Mouse (Mus musculus) left cerebral cortex, postnatal 36 days (tissue): ENCODE measurements around the gene Rpl32. TPM values are rescaled to one million over a fixed set of nuclear protein-coding genes. Genes with fewer than 3 reads are reported as not detected.

ENCODE experiments used
- DNase-seq, 2 experiments: peaks; one replicate each; pipeline ENCODE4 v3.0.0; 2021 to 2022; ENCODE audit warnings: low spot score in 2 of 2, mixed read lengths in 1 of 2
- intact Hi-C: fragments of 180-260 bp; cut with DNase I; formaldehyde crosslinking; loops from one replicate; pipeline ENCODE4 v1.15.1; 2025
- total RNA-seq, 2 experiments: library from RNA; stranded (reverse); gene quantifications; 2 replicates each; pipeline ENCODE4 v1.2.3; 2021

The Rpl32 gene
- total RNA-seq, 2 experiments from 2014 or later, result 444 to 498 TPM

DNA sequence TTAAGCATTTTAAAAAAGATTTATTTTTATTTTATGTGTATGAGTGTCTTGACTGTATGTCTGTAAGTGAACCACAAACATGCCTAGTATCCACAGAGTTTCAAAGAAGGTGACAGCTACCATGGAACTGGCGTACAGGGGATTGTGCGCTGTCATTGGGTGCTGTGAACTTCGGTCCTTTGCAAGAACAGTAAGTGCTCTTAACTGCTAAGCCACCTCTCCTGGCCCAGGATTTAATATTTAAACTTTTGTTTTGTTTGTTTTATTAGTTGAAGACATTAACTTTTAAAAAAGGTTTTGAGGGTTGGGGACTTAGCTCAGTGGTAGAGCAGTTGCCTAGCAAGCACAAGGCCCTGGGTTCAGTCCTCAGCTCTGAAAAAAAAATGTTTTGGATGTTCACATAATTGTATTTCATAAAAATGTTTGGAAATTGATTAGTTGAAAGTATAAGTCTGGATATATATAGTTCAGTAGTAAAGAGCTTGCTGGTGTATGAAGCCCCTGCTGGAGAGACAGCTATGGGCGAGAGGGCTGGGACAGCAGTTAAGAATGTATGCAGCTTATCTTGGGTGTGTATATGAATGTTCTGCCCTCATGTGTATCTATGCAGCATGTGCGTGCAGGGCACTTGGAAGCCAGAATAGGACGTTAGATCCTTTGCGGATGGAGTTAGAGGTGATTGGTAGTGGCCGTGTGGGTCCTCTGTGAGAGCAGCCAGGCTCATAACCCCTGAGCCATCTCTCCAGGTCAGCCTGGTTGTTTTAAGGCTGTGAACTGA is 12.9 kb upstream of the Rpl32 start:
- no peak for DNase-seq
- intact Hi-C loops, result no loop called here

GRCm38 (mm10) chr6:115818129-115818528 is 9.6 kb upstream of the Rpl32 start:
- intact Hi-C loops, result no loop called here
- no peak for DNase-seq

- DNase-seq, result no peak
- intact Hi-C loops, result no loop called here
Measured at GRCm38 (mm10) chr6:115815041-115815440, 6.5 kb upstream of the Rpl32 start.

DNA sequence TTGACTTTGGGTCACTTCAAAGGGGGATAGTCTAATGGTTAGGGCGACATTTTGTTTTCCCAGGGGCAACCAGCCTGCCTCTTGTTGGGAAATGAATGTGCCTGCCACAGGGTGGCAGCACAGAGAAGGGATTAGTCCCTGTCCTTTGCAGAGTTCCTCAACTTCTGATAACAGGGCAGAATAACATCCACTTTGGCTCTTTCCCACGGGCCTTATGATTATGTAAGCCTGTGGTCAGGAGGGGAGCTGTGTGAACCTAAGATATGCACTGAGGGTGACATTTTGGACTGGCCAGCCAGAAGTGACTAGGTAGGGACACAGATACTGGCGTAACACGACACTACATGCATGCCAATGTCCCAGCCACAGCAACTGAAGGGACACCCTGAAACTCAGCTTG is 5.6 kb upstream of the Rpl32 start:
- DNase-seq, result peak; percentile 31 to 47
- intact Hi-C loops, result no loop called here

DNA sequence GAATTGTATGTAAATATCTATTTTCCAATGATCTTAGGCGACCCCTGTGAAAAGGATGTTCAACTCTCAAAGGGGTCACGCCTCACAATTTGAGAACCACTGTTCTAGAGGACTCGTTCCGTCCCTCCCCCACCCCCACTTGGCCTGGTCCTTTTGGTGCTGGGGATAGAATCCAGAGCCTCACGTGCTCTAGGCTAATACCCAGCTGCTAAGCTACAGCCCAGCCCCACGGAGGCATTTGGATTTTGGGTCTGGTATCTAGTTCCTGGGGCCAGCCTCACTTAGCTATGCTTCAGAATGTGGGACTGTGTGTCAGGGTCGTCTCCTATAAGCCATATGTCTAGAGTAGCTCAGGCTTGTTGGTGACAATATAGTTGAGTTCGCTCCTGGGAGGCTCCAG is 3.1 kb upstream of the Rpl32 start:
- intact Hi-C loops, result no loop called here
- no peak for DNase-seq

GRCm38 (mm10) chr6:115808196-115808487 is 405 bp downstream of the Rpl32 start:
- DNase-seq, result no peak
- intact Hi-C loops, result loop anchor here (5.0 kb wide), 1 partner anchor 131 kb away; the partner anchor contains the start of gene Raf1

DNA sequence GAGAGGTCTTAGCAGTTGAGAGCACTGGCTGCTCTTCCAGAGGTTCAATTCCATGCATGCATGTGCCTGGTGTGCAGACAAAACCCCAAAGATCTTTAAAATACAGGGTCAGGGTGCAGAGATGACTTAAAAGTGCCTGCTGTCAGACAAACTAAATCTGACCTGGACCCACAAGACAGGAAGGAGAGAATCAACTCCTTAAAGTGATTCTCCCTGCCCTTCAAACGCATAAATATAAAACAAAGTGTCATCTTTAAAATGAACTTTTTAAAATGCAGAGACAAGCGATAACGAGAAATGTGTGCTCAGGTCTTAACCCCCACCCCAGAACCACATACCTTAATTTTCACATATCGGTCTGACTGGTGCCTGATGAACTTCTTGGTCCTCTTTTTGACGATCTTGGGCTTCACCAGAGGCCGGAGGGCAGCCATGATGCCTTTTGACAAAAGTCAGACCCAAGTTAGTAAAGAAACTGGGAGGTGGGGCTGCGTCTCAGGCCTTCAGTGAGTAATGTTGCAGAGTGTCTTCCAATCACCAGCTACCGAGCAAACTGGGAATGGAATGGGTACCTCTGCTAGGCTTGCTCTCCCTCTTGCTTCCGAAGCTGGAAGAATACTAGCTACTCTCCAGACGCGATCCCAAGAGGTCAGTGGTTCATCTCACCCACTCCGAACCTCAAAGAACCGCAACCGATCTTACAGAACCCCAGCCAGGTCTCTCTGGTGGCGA is 917 bp downstream of the Rpl32 start:
- intact Hi-C loops, result loop anchor here (5.0 kb wide), 1 partner anchor 130 kb away; the partner anchor contains the start of gene Raf1

DNA sequence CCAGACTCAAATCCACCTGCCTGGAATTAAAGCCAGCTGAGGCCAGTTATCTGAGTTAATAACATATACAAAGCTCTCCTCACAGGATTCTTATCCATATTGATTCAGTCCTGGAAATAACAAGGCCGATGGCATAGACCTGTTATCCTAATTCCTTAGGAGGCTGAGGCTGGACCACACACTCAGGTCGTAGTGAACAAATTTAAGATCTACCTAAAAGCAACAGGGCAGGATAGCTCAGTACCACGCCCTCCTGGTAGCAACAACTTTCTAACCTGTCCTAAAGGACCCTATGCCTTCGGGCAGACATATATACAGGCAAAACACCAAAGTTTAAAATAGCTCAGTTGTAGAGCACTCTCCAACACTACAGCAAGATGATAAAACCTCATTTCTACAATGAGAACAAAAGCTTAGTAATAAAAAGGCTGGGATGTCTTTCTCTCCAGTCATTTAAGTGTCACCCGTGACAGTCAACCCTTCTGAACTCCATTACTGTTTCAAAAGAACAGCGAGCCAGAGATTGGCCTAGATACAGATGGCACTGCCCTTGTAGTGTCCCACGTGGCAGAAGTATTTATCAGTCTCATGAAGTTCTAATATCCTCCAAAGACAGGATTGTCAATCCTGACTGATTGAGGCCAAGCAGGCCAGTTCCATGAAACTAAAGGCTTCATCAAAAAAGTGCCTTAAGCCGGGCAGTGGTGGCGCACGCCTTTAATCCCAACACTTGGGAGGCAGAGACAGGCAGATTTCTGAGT is 3.9 kb downstream of the Rpl32 start:
- intact Hi-C loops, result loop anchor here (5.0 kb wide), 1 partner anchor 127 kb away; the partner anchor contains the start of gene Raf1
- no peak for DNase-seq

More for the DNA sequence above, 917 bp downstream of the Rpl32 start:
- no peak for DNase-seq

DNA sequence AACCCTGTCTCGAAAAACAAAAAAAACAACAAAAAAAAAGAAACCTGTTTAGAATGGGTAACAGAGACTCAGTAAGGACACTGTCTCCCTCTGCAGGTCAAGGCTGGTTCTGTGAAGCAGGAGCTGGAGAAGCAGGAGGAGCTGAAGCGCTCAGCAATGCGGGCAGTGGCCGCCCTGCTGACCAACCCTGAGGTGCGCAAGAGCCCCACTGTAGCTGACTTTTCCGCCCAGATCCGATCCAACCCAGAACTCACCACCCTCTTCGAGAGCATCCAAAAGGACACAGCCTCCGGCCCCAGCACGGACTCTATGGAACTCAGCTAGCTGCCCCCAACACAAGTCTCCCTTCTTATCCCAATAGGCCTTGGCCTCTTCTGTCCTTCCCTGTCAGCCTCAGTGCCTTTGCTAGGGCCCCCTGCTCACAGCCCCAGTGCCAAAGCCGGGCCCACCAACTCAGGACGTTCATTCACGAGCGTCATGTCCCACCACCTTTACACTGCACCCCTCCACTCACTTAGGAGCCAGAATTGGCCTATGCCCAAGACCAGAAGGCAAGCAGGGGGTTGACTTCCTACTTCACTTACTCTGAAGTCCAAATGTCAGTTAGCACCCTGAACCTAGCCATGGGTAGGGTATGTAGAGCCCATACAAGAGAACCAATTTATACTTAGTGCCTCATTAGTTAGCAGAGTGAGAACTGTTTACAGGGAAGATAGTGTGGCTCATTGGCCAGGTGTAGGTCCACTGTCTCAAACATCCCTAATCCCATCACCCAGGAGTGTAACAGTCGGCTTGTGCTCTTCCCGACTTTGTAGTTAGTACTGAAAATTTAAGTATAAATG is 4.8 kb downstream of the Rpl32 start:
- intact Hi-C loops, result no loop called here
- DNase-seq, result peak; percentile 58 to 66

DNA sequence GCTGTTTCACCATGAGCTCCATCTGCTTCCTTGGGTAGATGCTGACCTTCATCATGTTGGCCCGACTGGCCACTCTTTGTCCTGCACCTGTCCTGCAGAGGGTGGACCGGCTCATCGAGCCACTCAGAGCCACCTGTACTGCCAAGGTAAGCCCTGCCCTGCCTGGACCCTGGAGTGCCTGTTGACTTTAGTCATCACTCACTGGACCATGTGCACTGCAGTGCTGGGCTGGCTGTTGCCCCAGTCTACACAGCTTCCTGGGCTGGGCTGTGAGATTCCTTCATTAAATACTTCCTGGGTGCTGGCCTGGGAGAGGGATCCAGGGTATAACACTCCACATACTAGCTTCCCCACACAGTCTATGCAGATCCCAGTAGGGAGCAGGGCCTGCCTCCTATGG is 6.7 kb downstream of the Rpl32 start:
- intact Hi-C loops, result no loop called here
- no peak for DNase-seq

DNA sequence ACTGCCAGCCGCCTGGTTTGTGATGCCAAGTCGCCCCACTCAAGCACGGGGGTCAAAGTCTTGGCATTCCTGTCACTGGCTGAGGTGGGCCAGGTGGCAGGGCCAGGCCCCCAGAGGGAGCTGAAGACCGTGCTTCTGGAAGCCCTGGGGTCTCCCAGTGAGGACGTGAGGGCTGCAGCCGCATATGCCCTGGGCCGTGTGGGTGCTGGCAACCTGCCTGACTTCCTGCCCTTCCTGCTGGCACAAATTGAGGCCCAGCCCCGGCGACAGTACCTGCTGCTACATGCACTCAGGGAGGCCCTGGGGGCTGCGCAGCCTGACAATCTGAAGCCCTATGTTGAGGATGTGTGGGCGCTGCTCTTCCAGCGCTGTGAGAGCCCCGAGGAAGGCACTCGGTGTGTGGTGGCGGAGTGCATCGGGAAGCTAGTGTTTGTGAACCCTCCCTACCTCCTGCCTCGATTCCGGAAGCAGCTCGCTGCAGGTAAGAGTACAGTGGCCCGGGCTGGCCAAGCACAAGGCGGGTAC is 15.8 kb downstream of the Rpl32 start:
- DNase-seq, result no peak
- intact Hi-C loops, result no loop called here

GRCm38 (mm10) chr6:115791842-115792686 is 16.5 kb downstream of the Rpl32 start:
- peak in 1 of 2 experiments; percentile 23 for DNase-seq
- intact Hi-C loops, result no loop called here

- no peak for DNase-seq
- intact Hi-C loops, result no loop called here
Measured at GRCm38 (mm10) chr6:115791016-115791415, 17.5 kb downstream of the Rpl32 start.

DNA sequence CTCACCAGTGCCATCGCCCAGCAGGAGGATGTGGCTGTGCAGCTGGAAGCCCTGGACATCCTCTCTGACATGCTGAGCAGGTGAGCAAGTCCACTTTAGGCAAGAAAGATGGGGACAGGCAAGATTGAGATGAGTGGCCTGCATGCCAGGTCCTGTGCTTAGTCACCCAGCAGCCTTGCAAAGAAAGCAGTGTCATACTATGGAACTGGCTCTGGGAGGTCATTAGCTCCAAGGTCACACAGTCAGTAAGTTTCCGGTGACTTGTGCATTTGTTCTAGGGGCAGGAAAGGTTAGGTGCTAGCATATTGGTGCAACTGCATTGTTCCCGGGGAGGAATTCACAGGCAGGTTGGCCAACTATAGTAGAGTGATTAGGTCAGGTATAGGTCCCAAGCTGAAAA is 25.8 kb downstream of the Rpl32 start:
- intact Hi-C loops, result no loop called here
- DNase-seq, result no peak

DNA sequence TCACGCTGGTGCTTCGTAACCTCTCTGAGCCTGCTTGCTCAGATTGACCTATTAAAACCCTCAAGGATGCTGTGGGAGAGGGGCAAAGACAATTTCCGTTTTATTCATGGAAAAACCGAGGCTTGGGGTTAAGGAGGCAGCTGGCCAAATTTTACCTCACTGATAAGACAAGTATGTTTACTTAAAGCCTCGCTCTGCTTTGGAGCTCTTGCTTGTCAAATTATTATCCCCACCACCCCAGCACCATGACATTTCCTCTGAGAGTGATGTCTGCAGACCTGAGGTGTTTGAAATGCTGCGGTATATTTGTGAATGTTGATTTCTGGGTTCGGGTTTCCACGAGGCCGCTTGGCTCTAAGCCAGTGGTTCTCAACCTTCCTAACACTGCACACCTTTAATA is 32.2 kb downstream of the Rpl32 start:
- no peak for DNase-seq
- intact Hi-C loops, result no loop called here

DNA sequence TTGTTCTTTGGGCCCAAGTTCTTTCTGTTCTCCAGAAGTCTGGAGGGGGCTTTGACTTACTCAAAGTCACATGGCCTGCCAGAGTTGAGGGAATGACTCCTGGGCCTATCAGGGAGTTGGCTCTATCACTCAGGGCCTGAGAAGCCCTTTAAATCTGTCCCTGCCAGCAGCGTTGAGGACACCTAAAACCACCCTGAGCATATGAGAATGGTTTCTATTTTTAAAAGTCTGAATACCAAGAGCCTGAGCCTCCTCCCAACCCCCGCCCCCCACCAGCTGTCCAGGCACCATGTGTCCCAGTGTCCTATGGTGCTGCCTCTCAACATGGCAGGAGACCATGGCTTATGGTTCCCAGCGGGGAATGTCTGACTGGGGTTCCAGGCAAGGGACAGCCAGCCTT is 32.7 kb downstream of the Rpl32 start:
- intact Hi-C loops, result no loop called here
- no peak for DNase-seq

DNA sequence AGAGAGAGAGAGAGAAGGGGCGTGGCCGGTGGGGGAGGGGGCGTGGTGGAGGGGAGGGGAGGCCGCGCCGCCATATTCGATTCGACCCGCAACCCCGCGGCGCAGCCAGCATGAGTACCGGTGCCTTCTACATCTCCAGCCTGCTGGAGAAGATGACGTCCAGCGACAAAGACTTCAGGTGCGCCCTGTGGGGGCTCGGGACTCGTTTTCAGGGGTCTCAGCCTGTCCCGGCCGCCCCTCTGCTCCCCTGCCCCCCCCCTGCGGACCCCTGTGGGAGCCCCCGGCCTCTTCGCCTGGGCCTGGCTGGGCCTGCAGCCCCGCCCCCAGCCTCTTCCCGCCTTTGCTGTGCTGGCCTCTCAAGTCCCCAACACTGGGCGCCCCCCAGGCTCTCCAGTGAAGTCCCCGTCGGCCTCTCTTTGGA is 34.0 kb downstream of the Rpl32 start, which contains the start of gene Cand2:
Gene Cand2 (plus strand): TSS at position 38 of the 421 bp plus-strand sequence.
- intact Hi-C loops, result no loop called here
- DNase-seq, result no peak

GRCm38 (mm10) chr6:115773966-115774413 is 34.6 kb downstream of the Rpl32 start:
- intact Hi-C loops, result no loop called here
- no peak for DNase-seq
